Mouse (Mus musculus): ENCODE results near the gene Pcsk1. TPM values are rescaled to one million over a fixed set of nuclear protein-coding genes. Genes with fewer than 3 reads are reported as not detected.

Pcsk1 gene
- total and polyA plus RNA-seq, 3 experiments, result not detected

GRCm38 (mm10) chr13:75135833-75136232 lies 46.2 kb downstream of the Pcsk1 start:
- in situ Hi-C loops (cut with MboI; ENCODE audit: low pct_ligation_motif_present, low pct_unique_long_range_greater_than_20kb, low sequenced_read_pairs), result no loop called here

GRCm38 (mm10) chr13:75160661-75161060 lies 71.0 kb downstream of the Pcsk1 start:
- no peaks in the 10 kb centered on the region for H3K4me1 ChIP-seq (ENCODE audit: control insufficient read depth in 1 of 2, insufficient read depth in 2 of 2)

More at GRCm38 (mm10) chr13:75135833-75136232, 46.2 kb downstream of the Pcsk1 start:
- Histone ChIP-seq H3K27ac (ENCODE audit: insufficient read depth, low read depth) (no peak overlapping the region), H3K9me3 (replicated peaks; ENCODE audit: low read length) (no peaks in the 10 kb centered on the region), H3K79me2 (replicated peaks; ENCODE audit: control insufficient read depth, extremely low read depth, insufficient read depth, poor library complexity, severe bottlenecking) (no peaks in the 10 kb centered on the region), H3K4me2 (ENCODE audit: insufficient read depth, low read depth, poor library complexity, severe bottlenecking) (no peak overlapping the region), H3K4me3 (replicated peaks in 1 of 3; ENCODE audit: low read depth in 2 of 3, low read length in 2 of 3, poor library complexity in 1 of 3) (no peak overlapping the region), H3K9ac (ENCODE audit: insufficient read depth, low read depth) (no peak overlapping the region), H3K36me3 (replicated peaks in 1 of 2; ENCODE audit: control insufficient read depth in 1 of 2, insufficient read depth in 1 of 2, low read length in 1 of 2) (no peaks in the 10 kb centered on the region), H3K27me3 (replicated peaks) (no peaks in the 10 kb centered on the region), H3K4me1 (ENCODE audit: control insufficient read depth in 1 of 2, insufficient read depth in 2 of 2) (peaks cover 0 to 5% of the 10 kb centered on the region in 2 experiments; a peak in 2 of 4 replicates)
- dilution Hi-C loops (cut with MboI; ENCODE audit: extremely low pct_ligation_motif_present, extremely low pct_unique_long_range_greater_than_20kb, low sequenced_read_pairs), result no loop called here
- TF ChIP-seq MAX (IDR thresholded peaks at IDR 0.05; ENCODE audit: low read length) (peak; percentile 24; the same call in 1 of the 2 replicates), HCFC1 (IDR thresholded peaks at IDR 0.05; ENCODE audit: low read depth, low read length) (no peak), ZC3H11A (IDR thresholded peaks at IDR 0.05; ENCODE audit: low read depth, low read length) (no peak), POLR2AphosphoS2 (IDR thresholded peaks at IDR 0.05; ENCODE audit: low read depth, low read length) (no peak), JUND (conservative IDR thresholded peaks at IDR 0.05; ENCODE audit: low read depth, low read length) (peak; percentile 51; the same call in 1 of the 2 replicates), EP300 (IDR thresholded peaks at IDR 0.05; ENCODE audit: low read length) (peak; percentile 87), CHD1 (IDR thresholded peaks at IDR 0.05; ENCODE audit: low read depth, low read length) (no peak), UBTF (IDR thresholded peaks at IDR 0.05; ENCODE audit: low read depth, low read length) (no peak), TBP (conservative IDR thresholded peaks at IDR 0.05; ENCODE audit: low read depth, low read length) (no peak), ZKSCAN1 (IDR thresholded peaks at IDR 0.05; ENCODE audit: borderline replicate concordance, low read depth, low read length) (no peak), NRF1 (IDR thresholded peaks at IDR 0.05; ENCODE audit: low read depth, low read length) (no peak), KAT2A (IDR thresholded peaks at IDR 0.05; ENCODE audit: insufficient replicate concordance, low read length) (no peak), RAD21 (IDR thresholded peaks at IDR 0.05; ENCODE audit: low read depth, low read length) (no peak), ELF1 (IDR thresholded peaks at IDR 0.05; ENCODE audit: low read depth, low read length) (no peak), MXI1 (IDR thresholded peaks at IDR 0.05; ENCODE audit: low read depth, low read length) (no peak), IRF4 (IDR thresholded peaks at IDR 0.05; ENCODE audit: low read depth, low read length) (peak; percentile 55), NELFE (IDR thresholded peaks at IDR 0.05; ENCODE audit: low read depth, low read length) (no peak), PAX5 (IDR thresholded peaks at IDR 0.05; ENCODE audit: low read length) (no peak), RCOR1 (conservative IDR thresholded peaks at IDR 0.05; ENCODE audit: low read depth, low read length) (0 out of 2 replicates have a peak, but pooled peaks have one; percentile 56), JUN (IDR thresholded peaks at IDR 0.05; ENCODE audit: insufficient read depth, low read depth, low read length) (peak; percentile 72; the same call in 1 of the 2 replicates), SMC3 (IDR thresholded peaks at IDR 0.05; ENCODE audit: low read depth, low read length) (no peak), MAZ (IDR thresholded peaks at IDR 0.05; ENCODE audit: low read depth, low read length) (no peak), E2F4 (IDR thresholded peaks at IDR 0.05; ENCODE audit: insufficient replicate concordance, low read depth, low read length) (no peak), TCF12 (IDR thresholded peaks at IDR 0.05; ENCODE audit: low read depth, low read length) (no peak), MEF2A (IDR thresholded peaks at IDR 0.05; ENCODE audit: borderline replicate concordance, low read depth, low read length) (no peak), ZNF384 (IDR thresholded peaks at IDR 0.05; ENCODE audit: low read depth, low read length) (no peak), CHD2 (IDR thresholded peaks at IDR 0.05; ENCODE audit: low read length) (no peak), MAFK (IDR thresholded peaks at IDR 0.05; ENCODE audit: insufficient replicate concordance, low read length) (no peak), GABPA (IDR thresholded peaks at IDR 0.05; ENCODE audit: insufficient replicate concordance, low read depth, low read length) (no peak), CTCF (conservative IDR thresholded peaks at IDR 0.05 in 1 of 2, IDR thresholded peaks at IDR 0.05 in 1 of 2; ENCODE audit: low read depth in 2 of 2, low read length in 2 of 2) (no peak), ZMIZ1 (IDR thresholded peaks at IDR 0.05; ENCODE audit: low read depth, low read length) (no peak), SIN3A (IDR thresholded peaks at IDR 0.05; ENCODE audit: low read length) (no peak; the same call in 1 of the 2 replicates), USF2 (conservative IDR thresholded peaks at IDR 0.05; ENCODE audit: low read depth, low read length) (no peak), BHLHE40 (IDR thresholded peaks at IDR 0.05; ENCODE audit: low read depth, low read length) (no peak), MYC (IDR thresholded peaks at IDR 0.05; ENCODE audit: low read depth, low read length) (0 out of 2 replicates have a peak, but pooled peaks have one; percentile 55), POLR2A (IDR thresholded peaks at IDR 0.05; ENCODE audit: low read depth, low read length) (no peak), USF1 (IDR thresholded peaks at IDR 0.05; ENCODE audit: low read depth, low read length) (no peak), ETS1 (conservative IDR thresholded peaks at IDR 0.05; ENCODE audit: low read depth, low read length) (no peak)
- DNase-seq (ENCODE audit: extremely low read depth), result peak; percentile 18

More at GRCm38 (mm10) chr13:75160661-75161060, 71.0 kb downstream of the Pcsk1 start:
- TF ChIP-seq UBTF (IDR thresholded peaks at IDR 0.05; ENCODE audit: low read depth, low read length) (no peak), NELFE (IDR thresholded peaks at IDR 0.05; ENCODE audit: low read depth, low read length) (no peak), ETS1 (conservative IDR thresholded peaks at IDR 0.05; ENCODE audit: low read depth, low read length) (no peak), ZMIZ1 (IDR thresholded peaks at IDR 0.05; ENCODE audit: low read depth, low read length) (no peak)
- H3K9ac ChIP-seq (ENCODE audit: insufficient read depth, low read depth), result no peak overlapping the region
- H3K27me3 ChIP-seq (replicated peaks), result no peaks in the 10 kb centered on the region
- dilution Hi-C loops (cut with MboI; ENCODE audit: extremely low pct_ligation_motif_present, extremely low pct_unique_long_range_greater_than_20kb, low sequenced_read_pairs), result no loop called here
- in situ Hi-C loops (cut with MboI; ENCODE audit: low pct_ligation_motif_present, low pct_unique_long_range_greater_than_20kb, low sequenced_read_pairs), result no loop called here
- H3K4me2 ChIP-seq (ENCODE audit: insufficient read depth, low read depth, poor library complexity, severe bottlenecking), result no peak overlapping the region
- no peaks in the 10 kb centered on the region for H3K79me2 ChIP-seq (replicated peaks; ENCODE audit: control insufficient read depth, extremely low read depth, insufficient read depth, poor library complexity, severe bottlenecking)
- no peak for DNase-seq (ENCODE audit: extremely low read depth)
- no peak overlapping the region for H3K27ac ChIP-seq (ENCODE audit: insufficient read depth, low read depth)
- H3K9me3 ChIP-seq (replicated peaks; ENCODE audit: low read length), result no peaks in the 10 kb centered on the region
- no peak overlapping the region for H3K4me3 ChIP-seq (replicated peaks in 1 of 3; ENCODE audit: low read depth in 2 of 3, low read length in 2 of 3, poor library complexity in 1 of 3)
- no peaks in the 10 kb centered on the region for H3K36me3 ChIP-seq (replicated peaks in 1 of 2; ENCODE audit: control insufficient read depth in 1 of 2, insufficient read depth in 1 of 2, low read length in 1 of 2)

All from CH12.LX (cell line).